Mouse (Mus musculus): Measurements from ENCODE around the gene Gm17304. TPM values are rescaled to one million over a fixed set of nuclear protein-coding genes. Genes with fewer than 3 reads are reported as not detected.
A peak's percentile ranks its signal among the peaks of the same experiment; 100 is the strongest.

Gm17304 gene
- polyA plus RNA-seq (2016; fragmentation: Nextera tagmentation; extraction: Ambion mirVana), result not detected in 2 replicates

DNA sequence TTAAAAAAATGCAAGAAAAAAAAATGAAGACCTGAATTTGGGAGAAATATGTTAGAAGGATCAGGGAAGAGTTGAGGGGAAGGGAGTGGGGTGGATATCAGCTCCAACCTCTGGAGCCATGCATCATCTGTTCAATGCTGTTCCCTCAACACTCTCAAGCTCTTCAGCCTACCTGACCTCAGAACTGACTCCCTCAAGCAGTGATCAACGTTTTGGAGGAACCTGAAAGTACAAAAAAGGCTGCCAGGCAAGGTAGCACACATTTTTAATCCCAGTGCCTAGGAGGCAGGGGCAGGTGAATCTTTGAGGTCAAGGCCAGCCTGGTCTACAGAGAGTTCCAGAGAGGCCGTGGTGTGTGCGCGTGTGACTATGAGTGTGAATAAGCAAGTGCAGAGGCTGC lies at the start of gene Gm17304:
Gene Gm17304 (plus strand): TSS at position 301 of the 400 bp plus-strand sequence.
- WGBS, result 93% methylated on average over 4 of the region's 4 CpGs
- Histone ChIP-seq H3K27ac (no peak within 1 kb of the TSS), H3K36me3 (0 out of 2 replicates have a peak, but pooled peaks cover 10% of the 10 kb centered on the region), H3K9ac (no peak within 1 kb of the TSS), H3K27me3 (no peaks in the 10 kb centered on the region), H3K4me1 (no peaks in the 10 kb centered on the region), H3K9me3 (replicated peaks) (no peaks in the 10 kb centered on the region), H3K4me2 (replicated peaks) (no peak within 1 kb of the TSS), H3K4me3 (no peak within 1 kb of the TSS)
- no peak for ATAC-seq (ENCODE audit: low FRiP score)

DNA sequence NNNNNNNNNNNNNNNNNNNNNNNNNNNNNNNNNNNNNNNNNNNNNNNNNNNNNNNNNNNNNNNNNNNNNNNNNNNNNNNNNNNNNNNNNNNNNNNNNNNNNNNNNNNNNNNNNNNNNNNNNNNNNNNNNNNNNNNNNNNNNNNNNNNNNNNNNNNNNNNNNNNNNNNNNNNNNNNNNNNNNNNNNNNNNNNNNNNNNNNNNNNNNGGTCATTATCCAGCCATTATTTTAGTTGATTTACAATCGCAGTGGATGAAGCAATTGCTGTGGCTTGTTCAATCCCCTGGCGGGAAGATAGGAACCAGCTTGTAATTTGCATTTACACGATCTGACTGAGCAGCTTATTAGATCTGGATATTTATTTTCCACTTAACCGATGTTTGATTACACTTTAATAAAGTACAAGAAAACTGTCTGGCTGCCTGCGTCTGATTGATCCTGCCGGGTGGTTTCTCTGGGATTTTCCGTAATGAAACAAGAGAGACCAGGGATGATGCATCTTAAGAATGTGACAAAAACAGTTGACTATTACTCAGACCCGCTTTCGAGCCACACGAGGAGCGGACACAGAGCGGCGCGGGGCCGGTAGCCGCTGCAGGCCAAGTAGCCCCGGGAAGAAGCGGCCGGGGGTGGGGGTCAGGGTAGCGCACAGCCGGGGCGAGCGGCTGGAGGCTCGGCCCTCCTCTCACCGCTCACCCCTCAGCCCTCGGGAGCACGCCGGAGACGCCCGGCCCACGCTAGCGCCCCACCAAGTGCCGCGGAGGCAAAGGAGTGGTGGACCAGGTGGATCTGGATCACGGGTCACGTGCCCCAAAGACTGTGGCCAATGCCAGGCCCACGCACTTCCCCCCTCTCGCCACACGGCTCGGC lies 48.0 kb upstream of the Gm17304 start:
- 3% methylated on average over 40 of the region's 40 CpGs for WGBS
- peak overlapping the region; percentile 62 for H3K27ac ChIP-seq
- peak; percentile 53 for ATAC-seq (ENCODE audit: low FRiP score)

DNA sequence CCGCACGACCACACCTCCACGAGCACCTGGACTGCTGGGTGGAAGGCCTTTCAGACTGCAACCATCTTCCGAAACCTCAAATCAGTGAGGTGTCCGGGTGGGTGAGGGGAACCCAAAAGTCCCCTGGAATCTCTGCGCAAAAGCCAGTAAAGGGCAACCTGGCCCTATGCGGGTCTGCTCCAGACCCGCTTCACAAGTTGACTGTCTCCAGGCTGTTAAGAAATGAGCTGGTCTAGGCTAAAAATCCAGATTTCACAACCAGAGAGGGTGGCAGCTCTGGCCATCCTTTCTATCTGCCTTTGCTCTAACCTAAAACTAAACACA lies 47.4 kb upstream of the Gm17304 start:
- Histone ChIP-seq H3K9ac (peak overlapping the region; percentile 60; the same call in 1 of the 2 replicates), H3K4me1 (peaks cover 41% of the 10 kb centered on the region), H3K4me3 (peak overlapping the region; percentile 30), H3K27ac (peak overlapping the region; percentile 62; the same call in 1 of the 2 replicates), H3K27me3 (peaks cover 93% of the 10 kb centered on the region), H3K9me3 (replicated peaks) (no peaks in the 10 kb centered on the region), H3K36me3 (no peaks in the 10 kb centered on the region), H3K4me2 (replicated peaks) (peak overlapping the region; percentile 61)
- ATAC-seq (ENCODE audit: low FRiP score), result no peak
- WGBS, result 18% methylated on average over 8 of the region's 8 CpGs

More for the DNA sequence above, 48.0 kb upstream of the Gm17304 start:
- Histone ChIP-seq H3K36me3 (no peaks in the 10 kb centered on the region), H3K27me3 (peaks cover 87% of the 10 kb centered on the region), H3K4me1 (peaks cover 40% of the 10 kb centered on the region), H3K9ac (peak overlapping the region; percentile 60; the same call in 1 of the 2 replicates), H3K4me2 (replicated peaks) (peak overlapping the region; percentile 61), H3K9me3 (replicated peaks) (no peaks in the 10 kb centered on the region), H3K4me3 (peak overlapping the region; percentile 30)

DNA sequence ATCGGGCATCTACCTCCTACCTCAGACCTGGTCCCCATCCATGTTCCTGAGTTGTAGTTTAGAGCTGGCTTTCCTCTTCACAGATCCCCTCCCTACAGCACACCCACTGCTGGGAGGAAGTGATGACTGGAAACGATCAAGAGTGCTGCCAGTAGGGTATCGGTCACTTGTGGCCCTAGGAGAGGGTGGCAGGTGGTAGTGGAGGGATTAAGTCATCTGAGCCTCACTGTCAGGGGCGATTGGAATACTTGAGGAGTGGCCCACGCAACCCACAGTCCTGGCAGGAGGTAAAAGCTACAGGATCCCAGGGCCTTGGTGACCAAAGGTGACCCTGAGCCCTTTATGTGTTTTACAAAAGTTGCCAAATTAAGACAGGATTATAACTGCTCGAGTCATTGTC lies 42.9 kb upstream of the Gm17304 start:
- WGBS, result 49% methylated on average over 6 of the region's 6 CpGs
- H3K27ac ChIP-seq, result no peak overlapping the region
- no peak overlapping the region for H3K4me2 ChIP-seq (replicated peaks)
- H3K9me3 ChIP-seq (replicated peaks), result no peaks in the 10 kb centered on the region
- peaks cover 78% of the 10 kb centered on the region for H3K27me3 ChIP-seq
- H3K4me1 ChIP-seq, result peaks cover 11% of the 10 kb centered on the region
- no peak overlapping the region for H3K4me3 ChIP-seq
- no peaks in the 10 kb centered on the region for H3K36me3 ChIP-seq
- no peak for ATAC-seq (ENCODE audit: low FRiP score)
- H3K9ac ChIP-seq, result no peak overlapping the region

DNA sequence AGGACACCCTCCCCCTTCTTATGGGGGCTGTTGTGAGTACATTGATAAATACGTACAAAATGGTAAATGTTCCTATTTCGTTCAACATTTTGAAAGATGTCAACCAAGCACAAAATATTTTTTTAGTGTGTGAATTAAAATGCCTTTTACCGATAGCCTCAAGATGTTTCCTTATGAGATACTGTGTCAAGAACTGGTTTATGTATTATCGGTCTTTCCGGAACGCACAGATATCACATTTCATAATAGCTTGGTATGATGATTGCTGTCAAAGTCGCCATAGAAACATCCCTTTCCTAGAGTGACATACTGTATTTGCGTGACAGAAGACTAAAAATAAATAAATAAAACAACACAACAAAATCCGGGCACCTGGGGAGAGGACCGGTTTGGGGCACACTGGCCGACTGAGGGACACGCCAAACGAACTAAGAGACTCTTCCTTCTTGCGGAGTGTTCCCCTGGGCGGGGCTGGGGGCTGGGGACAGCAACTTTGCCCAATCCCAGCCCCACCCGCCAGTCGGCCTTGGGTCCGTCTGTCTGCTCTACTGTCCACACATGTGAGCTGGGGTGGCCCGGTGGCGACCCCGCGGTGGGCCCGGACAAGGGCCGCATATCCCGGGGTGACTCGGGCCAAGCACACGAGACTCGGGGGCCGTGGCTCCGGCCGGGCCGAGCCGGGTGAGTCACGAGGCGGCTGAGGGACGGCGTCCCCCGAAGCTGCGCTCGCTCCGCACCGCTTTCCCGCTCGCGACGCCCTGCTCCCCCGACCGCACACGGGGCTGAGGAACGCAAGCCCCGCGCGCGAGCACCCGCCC lies 34.9 kb upstream of the Gm17304 start:
- no peak overlapping the region for H3K27ac ChIP-seq
- peaks cover 5% of the 10 kb centered on the region; the same call in 1 of the 2 replicates for H3K4me1 ChIP-seq
- peaks cover 36% of the 10 kb centered on the region for H3K27me3 ChIP-seq
- peak overlapping the region; percentile 68 for H3K9ac ChIP-seq
- WGBS, result 6% methylated on average over 47 of the region's 55 CpGs
- peak overlapping the region; percentile 57 for H3K4me3 ChIP-seq
- peak; percentile 81 for ATAC-seq (ENCODE audit: low FRiP score)
- peak overlapping the region; percentile 97 for H3K4me2 ChIP-seq (replicated peaks)
- H3K9me3 ChIP-seq (replicated peaks), result no peaks in the 10 kb centered on the region
- no peaks in the 10 kb centered on the region for H3K36me3 ChIP-seq

DNA sequence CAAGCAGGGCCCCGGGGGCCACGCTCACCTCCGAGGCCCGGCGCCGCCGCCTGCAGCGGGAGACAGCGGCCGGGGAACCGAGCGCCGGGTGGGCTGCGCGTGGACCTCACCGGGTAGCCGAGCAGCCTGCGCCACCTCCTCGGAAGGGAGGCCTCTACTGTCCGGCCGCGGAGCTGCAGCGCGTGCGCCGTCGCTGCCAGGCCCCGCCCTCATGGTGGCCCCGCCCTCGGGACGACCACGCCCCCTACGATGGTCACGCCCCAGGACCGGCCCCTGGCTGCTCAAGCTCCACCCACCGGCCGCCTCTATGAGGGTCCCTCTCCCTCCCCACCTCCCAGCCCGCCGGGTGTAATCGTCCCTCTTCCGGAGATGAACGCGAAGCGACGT lies 34.3 kb upstream of the Gm17304 start:
- WGBS, result under 1% methylated on average over 45 of the region's 45 CpGs

DNA sequence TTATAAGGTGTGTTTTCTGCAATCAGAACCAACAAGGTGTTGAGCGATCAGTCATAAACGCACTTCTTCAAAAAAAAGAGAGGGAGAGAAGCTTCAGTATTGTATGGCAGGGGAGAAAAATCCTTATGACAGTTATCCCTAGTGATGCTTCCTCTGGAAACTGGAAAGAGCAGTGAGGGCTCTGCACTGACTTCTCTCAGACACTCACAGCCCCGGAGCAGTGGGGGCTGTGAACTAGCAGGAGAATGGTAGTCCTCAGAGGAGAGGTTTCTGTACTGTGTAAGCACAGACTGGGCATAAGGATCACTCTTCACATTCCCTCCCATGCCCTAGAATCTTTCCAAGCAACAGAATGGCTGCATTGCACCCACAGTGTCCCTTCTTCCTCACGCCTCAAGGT lies 33.8 kb upstream of the Gm17304 start:
- peaks cover 5% of the 10 kb centered on the region; the same call in 1 of the 2 replicates for H3K4me1 ChIP-seq
- H3K27me3 ChIP-seq, result peaks cover 35% of the 10 kb centered on the region
- no peak overlapping the region for H3K4me3 ChIP-seq
- WGBS, result 15% methylated on average over 4 of the region's 4 CpGs
- H3K9ac ChIP-seq, result no peak overlapping the region
- no peaks in the 10 kb centered on the region for H3K36me3 ChIP-seq
- peak; percentile 19; the same call in 1 of the 2 replicates for ATAC-seq (ENCODE audit: low FRiP score)
- H3K9me3 ChIP-seq (replicated peaks), result no peaks in the 10 kb centered on the region
- no peak overlapping the region for H3K27ac ChIP-seq
- H3K4me2 ChIP-seq (replicated peaks), result peak overlapping the region; percentile 97

More for the DNA sequence above, 34.3 kb upstream of the Gm17304 start:
- Histone ChIP-seq H3K4me3 (peak overlapping the region; percentile 57), H3K4me2 (replicated peaks) (peak overlapping the region; percentile 97), H3K27ac (no peak overlapping the region), H3K9me3 (replicated peaks) (no peaks in the 10 kb centered on the region), H3K27me3 (peaks cover 39% of the 10 kb centered on the region), H3K4me1 (peaks cover 5% of the 10 kb centered on the region; the same call in 1 of the 2 replicates), H3K36me3 (no peaks in the 10 kb centered on the region), H3K9ac (peak overlapping the region; percentile 68)
- peak; percentile 89 for ATAC-seq (ENCODE audit: low FRiP score)

DNA sequence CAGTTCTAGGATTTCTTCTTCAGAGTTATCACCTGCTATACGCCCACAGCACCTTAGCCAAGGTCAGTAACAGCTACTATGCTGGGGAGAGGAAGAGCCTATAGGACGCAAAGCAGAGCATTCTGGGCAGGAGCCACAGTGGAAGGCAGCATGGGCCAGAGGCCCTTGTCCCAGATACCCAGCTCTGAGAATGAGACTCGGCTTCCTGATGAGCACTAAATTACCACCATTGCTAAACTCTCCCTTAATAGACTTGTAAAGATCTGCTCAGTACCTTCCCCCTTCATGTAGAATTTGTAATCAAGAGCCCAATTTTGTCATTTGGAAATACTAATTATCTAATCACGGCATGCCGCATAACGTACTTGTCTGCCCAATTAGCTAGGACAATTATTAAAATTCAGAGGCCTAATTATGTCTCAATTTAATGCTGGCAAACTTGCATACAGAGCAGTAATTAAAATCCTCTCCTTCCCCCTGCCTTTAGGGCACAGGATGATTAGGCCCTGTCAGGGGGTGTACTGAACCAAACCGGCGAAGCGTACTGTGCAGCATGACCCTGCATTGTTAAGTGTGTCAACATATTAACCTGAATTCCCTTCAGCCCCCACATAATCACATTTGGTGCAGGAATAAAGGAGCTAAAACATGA lies 31.5 kb upstream of the Gm17304 start:
- ATAC-seq (ENCODE audit: low FRiP score), result peak; percentile 62; the same call in 1 of the 2 replicates
- Histone ChIP-seq H3K36me3 (no peaks in the 10 kb centered on the region), H3K4me3 (no peak overlapping the region), H3K27ac (no peak overlapping the region), H3K4me2 (replicated peaks) (no peak overlapping the region), H3K9ac (no peak overlapping the region), H3K27me3 (peaks cover 30% of the 10 kb centered on the region), H3K9me3 (replicated peaks) (no peaks in the 10 kb centered on the region), H3K4me1 (peaks cover 5% of the 10 kb centered on the region; the same call in 1 of the 2 replicates)
- WGBS, result 58% methylated on average over 9 of the region's 9 CpGs

DNA sequence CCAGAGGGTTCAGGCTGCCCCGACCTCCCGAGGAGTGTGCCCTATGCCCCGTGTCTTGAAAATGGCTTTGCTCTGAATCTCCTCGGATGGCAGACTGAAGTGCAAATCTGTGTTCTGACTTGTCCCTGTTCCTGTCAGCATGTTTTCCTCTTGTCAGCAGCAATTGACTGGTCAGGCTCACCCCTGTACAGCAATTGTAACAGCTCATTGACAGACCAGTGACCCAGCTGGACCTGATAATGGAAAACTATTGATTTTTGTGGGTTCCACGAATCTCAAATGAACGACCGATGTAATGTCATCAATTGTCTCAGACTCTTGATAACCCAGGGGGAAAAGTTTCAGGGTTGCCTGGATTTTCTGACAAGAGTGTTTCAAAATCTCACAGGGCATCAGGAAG lies 28.0 kb upstream of the Gm17304 start:
- no peak for ATAC-seq (ENCODE audit: low FRiP score)
- no peaks in the 10 kb centered on the region for H3K36me3 ChIP-seq
- H3K9me3 ChIP-seq (replicated peaks), result no peaks in the 10 kb centered on the region
- H3K4me3 ChIP-seq, result no peak overlapping the region
- no peaks in the 10 kb centered on the region for H3K4me1 ChIP-seq
- H3K27me3 ChIP-seq, result peaks cover 10% of the 10 kb centered on the region
- no peak overlapping the region for H3K27ac ChIP-seq
- H3K4me2 ChIP-seq (replicated peaks), result no peak overlapping the region
- H3K9ac ChIP-seq, result no peak overlapping the region
- WGBS, result 66% methylated on average over 7 of the region's 7 CpGs

DNA sequence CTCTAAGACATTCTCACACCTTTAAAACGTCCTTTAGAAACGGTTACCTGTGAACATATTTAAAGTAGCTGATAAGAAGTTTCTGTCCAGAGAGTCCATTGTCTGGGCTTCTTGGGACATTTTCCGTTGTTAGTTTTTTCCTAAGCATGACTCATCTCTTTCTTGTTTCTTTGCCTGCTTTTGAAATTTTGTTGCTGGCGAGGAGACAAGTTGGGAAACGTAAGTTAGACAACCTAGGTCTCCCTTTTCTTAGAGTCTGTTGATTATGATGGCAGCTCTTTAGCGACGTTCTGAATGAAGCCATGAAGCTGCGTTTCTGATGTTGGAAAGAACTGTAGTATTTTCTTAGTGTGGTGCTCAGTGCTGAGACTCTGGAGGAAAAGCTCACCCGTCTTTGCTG lies 19.9 kb upstream of the Gm17304 start:
- H3K36me3 ChIP-seq, result peaks cover 24% of the 10 kb centered on the region
- H3K4me2 ChIP-seq (replicated peaks), result no peak overlapping the region
- ATAC-seq (ENCODE audit: low FRiP score), result no peak
- 96% methylated on average over 9 of the region's 9 CpGs for WGBS
- H3K4me1 ChIP-seq, result no peaks in the 10 kb centered on the region
- no peaks in the 10 kb centered on the region for H3K27me3 ChIP-seq
- no peak overlapping the region for H3K4me3 ChIP-seq
- H3K9ac ChIP-seq, result no peak overlapping the region
- no peak overlapping the region for H3K27ac ChIP-seq
- H3K9me3 ChIP-seq (replicated peaks), result no peaks in the 10 kb centered on the region

DNA sequence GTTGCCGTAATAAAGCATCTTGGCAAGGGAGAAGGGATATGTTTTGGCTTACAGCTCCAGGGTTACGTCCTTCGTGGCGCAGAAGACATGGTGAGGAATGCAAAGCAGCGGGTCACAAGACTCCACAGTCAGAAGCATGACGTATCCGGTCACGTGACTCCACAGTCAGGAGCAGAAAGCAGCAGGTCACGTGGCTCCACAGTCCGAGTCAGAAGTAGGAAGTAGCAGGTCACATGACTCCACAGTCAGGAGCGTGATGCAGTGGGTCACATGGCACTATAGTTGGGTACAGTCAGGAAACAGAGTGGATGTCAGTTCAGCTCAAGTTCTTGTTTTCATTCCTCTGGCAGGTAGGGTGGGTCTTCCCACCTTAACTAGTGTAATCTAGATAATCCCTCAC lies 19.2 kb upstream of the Gm17304 start:
- Histone ChIP-seq H3K4me1 (no peaks in the 10 kb centered on the region), H3K9me3 (replicated peaks) (no peaks in the 10 kb centered on the region), H3K4me2 (replicated peaks) (no peak overlapping the region), H3K27me3 (no peaks in the 10 kb centered on the region), H3K27ac (no peak overlapping the region), H3K4me3 (no peak overlapping the region), H3K9ac (no peak overlapping the region), H3K36me3 (peaks cover 24% of the 10 kb centered on the region)
- 93% methylated on average over 11 of the region's 11 CpGs for WGBS
- ATAC-seq (ENCODE audit: low FRiP score), result no peak

DNA sequence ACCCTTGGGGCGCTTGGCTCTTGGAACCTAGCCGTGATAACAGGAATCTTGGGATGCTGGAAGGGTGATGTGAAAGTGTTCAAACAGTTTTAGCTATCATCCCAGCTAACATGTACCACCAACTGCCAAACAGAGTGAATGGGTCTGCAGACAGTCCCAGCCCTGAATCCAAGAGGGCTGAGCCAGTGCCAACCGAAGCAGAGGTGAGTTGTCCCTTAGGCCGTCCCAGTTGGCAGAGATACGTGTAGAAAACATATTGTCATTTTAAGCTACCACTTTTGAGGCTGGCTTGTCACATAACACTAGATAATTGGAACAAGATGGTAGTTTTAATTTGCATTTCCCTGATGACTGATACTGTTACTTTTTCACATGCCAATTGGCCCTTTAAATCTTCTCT lies 18.2 kb upstream of the Gm17304 start:
- Histone ChIP-seq H3K9me3 (replicated peaks) (no peaks in the 10 kb centered on the region), H3K4me2 (replicated peaks) (no peak overlapping the region), H3K4me3 (no peak overlapping the region), H3K9ac (no peak overlapping the region), H3K4me1 (no peaks in the 10 kb centered on the region), H3K27ac (no peak overlapping the region), H3K36me3 (peaks cover 24% of the 10 kb centered on the region), H3K27me3 (no peaks in the 10 kb centered on the region)
- no peak for ATAC-seq (ENCODE audit: low FRiP score)
- WGBS, result 89% methylated on average over 5 of the region's 5 CpGs

All from hindbrain, embryonic 12.5 days (tissue).